Mouse (Mus musculus): ENCODE results near the gene Dpp9. TPM values are rescaled to one million over a fixed set of nuclear protein-coding genes. Genes with fewer than 3 reads are reported as not detected.
A peak's percentile ranks its signal among the peaks of the same experiment; 100 is the strongest.
"Not testable (repeated sequence)": the region's sequence is repeated elsewhere in the genome, so short reads cannot be mapped to it uniquely, and the experiment has no call there.

Gene Dpp9
- 25.7 and 26.3 TPM in 2 replicates for polyA plus RNA-seq (2015; fragmentation: Nextera tagmentation; extraction: Ambion mirVana)

DNA sequence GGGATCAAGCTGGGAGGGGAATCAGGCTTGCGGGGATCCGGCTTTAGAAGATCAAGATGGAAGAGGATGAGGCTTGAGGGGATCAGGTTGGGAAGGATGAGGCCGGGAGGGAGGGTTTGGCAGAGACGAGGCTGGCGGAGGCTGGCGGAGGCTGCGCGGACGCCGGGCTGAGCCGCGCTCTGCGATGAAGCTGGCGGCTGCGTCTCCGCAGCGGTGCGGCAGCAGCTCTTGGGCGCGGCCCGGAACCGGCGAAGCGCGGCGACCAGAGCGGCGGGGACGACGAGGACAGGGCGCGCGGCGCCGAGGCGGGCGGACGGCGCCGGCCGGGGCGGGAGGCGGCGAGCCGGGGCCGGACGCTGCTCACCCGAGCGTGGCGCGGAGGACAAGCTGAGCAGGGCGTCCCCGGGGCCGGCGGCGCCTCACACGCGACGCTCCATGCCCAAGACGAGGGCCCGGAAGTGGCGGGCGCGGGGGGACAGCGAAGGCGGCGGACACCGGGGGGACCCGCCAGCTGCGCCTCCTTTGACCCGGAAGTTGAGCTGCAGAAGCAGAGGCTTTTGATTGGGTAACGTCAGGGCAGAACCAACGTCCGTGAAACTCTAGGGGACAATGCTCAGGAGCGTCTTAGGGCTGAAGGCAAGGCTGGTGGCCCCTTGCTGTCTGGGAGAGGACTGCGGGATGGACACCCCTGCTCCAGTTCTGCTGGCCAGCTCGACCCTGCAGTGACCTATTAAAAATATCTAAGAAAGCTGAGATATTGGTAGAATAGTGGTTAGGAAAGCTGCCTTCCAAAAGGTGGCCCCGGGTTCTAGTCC is at the start of gene Dpp9:
Dpp9 (minus strand) TSS at position 529 of the 815 bp plus-strand sequence.
- peak within 1 kb of the TSS; percentile 90 for H3K9ac ChIP-seq
- H3K4me3 ChIP-seq, result peak within 1 kb of the TSS; percentile 84
- peaks cover 4% of the 10 kb centered on the region; the same call in 1 of the 2 replicates for H3K36me3 ChIP-seq
- peak within 1 kb of the TSS; percentile 95 for H3K27ac ChIP-seq (replicated peaks)
- WGBS, result under 1% methylated on average over 76 of the region's 78 CpGs
- peak; percentile 99 for ATAC-seq (ENCODE audit: low read depth)
- H3K4me1 ChIP-seq (replicated peaks), result peaks cover 39% of the 10 kb centered on the region
- no peaks in the 10 kb centered on the region for H3K27me3 ChIP-seq
- no peaks in the 10 kb centered on the region for H3K9me3 ChIP-seq
- H3K4me2 ChIP-seq, result peak within 1 kb of the TSS; percentile 91

DNA sequence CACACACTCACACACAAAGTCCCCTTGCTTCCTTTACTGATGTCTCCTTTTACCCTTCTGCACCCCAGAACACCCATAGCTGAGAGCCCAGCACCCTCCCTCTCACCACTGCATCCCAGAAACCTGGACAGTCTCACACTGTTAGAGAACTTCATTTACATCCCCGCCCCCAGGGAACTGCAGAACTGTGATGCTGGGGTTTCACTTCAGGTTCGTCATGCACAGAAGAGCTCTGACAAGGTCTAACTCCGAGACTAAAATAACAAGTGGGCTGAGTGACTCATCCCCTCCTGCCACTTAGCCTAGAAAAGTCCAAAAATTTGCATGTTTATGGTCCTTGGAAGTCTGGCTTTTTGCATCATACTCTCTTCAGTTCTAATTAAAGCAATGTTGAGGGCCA is 47.6 kb upstream of the Dpp9 start:
- no peaks in the 10 kb centered on the region for H3K9me3 ChIP-seq
- H3K4me3 ChIP-seq, result no peak overlapping the region
- no peak overlapping the region for H3K27ac ChIP-seq (replicated peaks)
- no peaks in the 10 kb centered on the region for H3K27me3 ChIP-seq
- no peak for ATAC-seq (ENCODE audit: low read depth)
- H3K4me2 ChIP-seq, result no peak overlapping the region
- H3K36me3 ChIP-seq, result peaks cover 37% of the 10 kb centered on the region
- H3K4me1 ChIP-seq (replicated peaks), result peaks cover 27% of the 10 kb centered on the region
- H3K9ac ChIP-seq, result no peak overlapping the region
- 66% methylated on average over 3 of the region's 3 CpGs for WGBS

DNA sequence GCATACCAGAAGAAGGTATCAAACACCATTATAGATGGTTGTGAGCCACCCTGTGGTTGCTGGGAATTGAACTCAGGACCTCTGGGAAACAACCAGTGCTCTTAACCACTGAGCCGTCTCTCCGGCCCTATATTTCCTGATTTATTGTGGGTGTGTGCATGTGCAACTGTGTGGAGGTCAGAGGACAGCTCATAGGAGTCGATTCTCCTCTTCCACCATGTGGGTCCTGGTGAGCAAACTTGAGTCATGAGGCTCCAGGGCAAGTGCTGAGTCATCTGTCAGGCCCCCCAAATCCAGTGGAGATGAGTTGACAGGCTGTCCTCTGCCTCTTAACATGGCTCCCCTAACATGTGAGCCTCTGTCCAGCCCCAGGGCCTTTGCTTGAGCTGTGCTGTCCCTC is 47.2 kb upstream of the Dpp9 start:
- no peaks in the 10 kb centered on the region for H3K27me3 ChIP-seq
- H3K4me1 ChIP-seq (replicated peaks), result peaks cover 31% of the 10 kb centered on the region
- 88% methylated on average over 3 of the region's 3 CpGs for WGBS
- ATAC-seq (ENCODE audit: low read depth), result no peak
- H3K36me3 ChIP-seq, result peaks cover 41% of the 10 kb centered on the region
- H3K4me2 ChIP-seq, result no peak overlapping the region
- H3K9ac ChIP-seq, result no peak overlapping the region
- no peak overlapping the region for H3K4me3 ChIP-seq
- H3K9me3 ChIP-seq, result no peaks in the 10 kb centered on the region
- H3K27ac ChIP-seq (replicated peaks), result no peak overlapping the region

DNA sequence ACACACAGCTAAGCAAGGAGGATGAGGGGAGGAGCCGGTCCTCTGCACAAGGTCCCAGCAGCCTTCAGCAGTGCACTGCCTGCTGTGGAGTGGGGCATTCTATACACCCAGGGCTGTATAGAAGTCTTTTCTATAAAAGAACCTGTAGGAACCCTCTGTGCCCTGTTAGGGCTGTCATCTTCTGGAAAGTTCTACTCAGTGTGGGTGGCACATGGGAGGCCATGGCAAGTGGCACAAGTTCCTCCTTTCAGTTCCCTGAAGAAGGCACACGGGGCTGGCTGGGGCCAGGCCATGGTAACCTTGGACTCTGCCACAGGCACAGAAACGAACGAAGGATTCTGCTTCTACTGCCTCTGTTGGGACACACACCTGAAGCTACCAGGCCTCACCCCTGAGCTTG is 46.3 kb upstream of the Dpp9 start:
- 96% methylated on average over 4 of the region's 4 CpGs for WGBS
- ATAC-seq (ENCODE audit: low read depth), result no peak
- H3K4me2 ChIP-seq, result no peak overlapping the region

DNA sequence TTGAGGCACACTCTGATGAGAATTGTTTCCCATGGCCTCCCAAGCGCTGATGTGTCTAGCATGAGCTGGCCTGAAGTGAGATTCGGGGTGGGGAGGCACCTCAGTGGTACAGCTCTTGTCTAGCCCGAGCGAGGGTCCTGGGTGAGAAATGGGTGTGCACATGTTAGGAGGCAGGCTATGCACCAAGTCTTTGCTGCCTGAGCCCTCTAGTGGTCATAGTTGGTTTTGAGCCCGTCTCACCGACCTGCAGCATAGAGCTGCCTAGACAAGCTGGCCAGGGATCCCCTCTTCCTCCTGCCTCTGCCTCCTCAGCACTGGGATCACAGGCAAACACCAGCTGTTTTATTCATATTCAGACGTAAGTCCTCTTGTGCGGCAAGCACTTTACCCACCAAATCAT is 45.3 kb upstream of the Dpp9 start:
- Histone ChIP-seq H3K27me3 (no peaks in the 10 kb centered on the region), H3K4me2 (no peak overlapping the region), H3K9me3 (no peaks in the 10 kb centered on the region), H3K36me3 (peaks cover 59% of the 10 kb centered on the region), H3K4me3 (no peak overlapping the region; the same call in 1 of the 2 replicates), H3K27ac (replicated peaks) (no peak overlapping the region), H3K4me1 (replicated peaks) (peaks cover 42% of the 10 kb centered on the region), H3K9ac (no peak overlapping the region)
- WGBS, result 21% methylated on average over 8 of the region's 8 CpGs
- ATAC-seq (ENCODE audit: low read depth), result 0 out of 2 replicates have a peak, but pooled peaks have one; percentile 17

More for the DNA sequence above, 46.3 kb upstream of the Dpp9 start:
- Histone ChIP-seq H3K9ac (no peak overlapping the region), H3K27ac (replicated peaks) (no peak overlapping the region), H3K36me3 (peaks cover 49% of the 10 kb centered on the region), H3K27me3 (no peaks in the 10 kb centered on the region), H3K4me1 (replicated peaks) (peaks cover 39% of the 10 kb centered on the region), H3K4me3 (no peak overlapping the region), H3K9me3 (no peaks in the 10 kb centered on the region)

DNA sequence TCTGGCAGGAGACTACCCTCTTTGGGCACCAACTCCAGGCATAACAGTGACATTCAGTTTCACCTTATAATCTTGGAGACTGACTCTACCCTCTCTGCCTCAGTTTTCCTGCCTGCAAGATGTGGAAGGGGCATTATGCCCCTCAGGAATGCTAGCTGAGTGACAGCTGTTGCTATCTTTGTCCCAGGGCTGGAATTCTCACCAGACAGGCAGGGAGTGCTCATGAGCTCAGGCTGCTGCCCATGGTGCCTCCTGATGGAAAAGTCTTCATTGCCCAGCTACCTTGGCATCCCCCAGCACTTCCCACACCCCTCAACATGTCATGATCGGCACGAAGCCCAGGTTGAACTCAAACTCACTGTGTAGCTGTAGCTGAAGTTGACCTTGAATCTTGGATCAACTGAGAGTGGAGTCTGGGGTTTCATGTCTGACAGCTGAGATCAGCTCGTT is 44.0 kb upstream of the Dpp9 start:
- WGBS, result 87% methylated on average over 3 of the region's 3 CpGs
- H3K4me3 ChIP-seq, result no peak overlapping the region
- H3K9ac ChIP-seq, result 0 out of 2 replicates have a peak overlapping the region, but pooled peaks have one; percentile 17
- peaks cover 73% of the 10 kb centered on the region for H3K36me3 ChIP-seq
- no peak overlapping the region for H3K27ac ChIP-seq (replicated peaks)
- no peak for ATAC-seq (ENCODE audit: low read depth)
- no peaks in the 10 kb centered on the region for H3K9me3 ChIP-seq
- H3K4me1 ChIP-seq (replicated peaks), result peaks cover 56% of the 10 kb centered on the region
- H3K4me2 ChIP-seq, result no peak overlapping the region
- H3K27me3 ChIP-seq, result no peaks in the 10 kb centered on the region

DNA sequence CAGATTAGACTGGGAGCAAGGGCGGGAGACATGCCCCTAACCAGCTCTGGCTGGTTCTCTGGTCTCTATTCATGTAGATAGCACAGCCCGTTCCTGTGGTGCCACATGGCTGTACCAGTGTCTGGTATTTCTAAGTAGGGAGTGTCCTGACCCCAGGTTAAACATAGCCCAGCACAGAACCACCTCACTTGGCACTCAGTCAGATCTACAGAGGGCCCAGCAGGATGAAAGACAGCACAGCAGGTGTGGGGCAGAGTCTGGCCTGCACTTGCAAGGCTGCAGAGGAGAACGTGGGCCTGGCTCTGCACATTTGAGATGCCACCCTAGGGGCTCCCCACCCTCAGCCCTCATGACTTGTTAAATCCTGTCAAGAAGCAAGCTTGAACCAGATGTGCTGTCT is 42.5 kb upstream of the Dpp9 start:
- no peaks in the 10 kb centered on the region for H3K9me3 ChIP-seq
- H3K4me1 ChIP-seq (replicated peaks), result peaks cover 61% of the 10 kb centered on the region
- H3K9ac ChIP-seq, result 0 out of 2 replicates have a peak overlapping the region, but pooled peaks have one; percentile 12
- H3K4me2 ChIP-seq, result peak overlapping the region; percentile 4; the same call in 1 of the 2 replicates
- no peak overlapping the region for H3K27ac ChIP-seq (replicated peaks)
- 78% methylated on average over 3 of the region's 3 CpGs for WGBS
- H3K27me3 ChIP-seq, result no peaks in the 10 kb centered on the region
- H3K36me3 ChIP-seq, result peaks cover 71% of the 10 kb centered on the region
- no peak for ATAC-seq (ENCODE audit: low read depth)
- H3K4me3 ChIP-seq, result no peak overlapping the region

DNA sequence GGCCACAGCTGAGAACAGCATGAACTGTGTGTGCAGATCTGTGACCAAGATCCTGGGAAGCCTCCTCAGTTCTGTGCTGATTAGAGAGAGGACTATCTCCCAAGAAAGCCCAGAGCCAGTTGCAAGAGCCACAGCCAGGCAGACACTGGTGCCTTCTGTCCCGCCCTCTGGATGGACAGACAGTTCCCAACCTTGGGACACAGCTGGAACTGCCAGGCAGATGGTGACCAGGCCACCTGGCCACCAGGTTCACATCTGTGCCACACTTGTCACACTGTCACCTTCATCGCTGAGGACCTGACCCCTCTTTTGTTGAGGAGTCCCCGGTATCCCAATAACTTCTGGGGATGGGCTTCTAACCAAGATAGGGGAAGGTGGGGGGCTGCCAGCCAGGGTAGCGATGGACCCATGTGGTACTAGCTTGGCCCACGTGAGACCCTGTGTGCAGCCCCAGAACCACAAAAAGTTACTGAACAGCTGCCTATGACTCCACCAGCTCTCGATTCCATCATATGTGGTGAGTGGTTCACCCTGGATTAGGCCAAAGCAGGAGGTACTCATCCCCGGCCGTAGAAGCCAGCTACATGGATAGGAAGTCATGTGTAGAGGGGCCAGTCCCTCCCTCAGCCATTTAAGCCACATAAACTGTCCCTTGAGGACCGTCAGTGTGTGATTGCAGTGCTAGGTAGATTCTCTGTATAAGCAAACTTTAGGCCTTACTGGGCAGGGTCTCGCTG is 40.8 kb upstream of the Dpp9 start:
- 90% methylated on average over 10 of the region's 10 CpGs for WGBS
- no peaks in the 10 kb centered on the region for H3K9me3 ChIP-seq
- H3K4me1 ChIP-seq (replicated peaks), result peaks cover 72% of the 10 kb centered on the region
- H3K36me3 ChIP-seq, result peaks cover 59% of the 10 kb centered on the region
- peak overlapping the region; percentile 99 for H3K4me2 ChIP-seq
- peak overlapping the region; percentile 52; the same call in 1 of the 2 replicates for H3K9ac ChIP-seq
- H3K27ac ChIP-seq (replicated peaks), result no peak overlapping the region
- H3K27me3 ChIP-seq, result no peaks in the 10 kb centered on the region
- no peak for ATAC-seq (ENCODE audit: low read depth)
- H3K4me3 ChIP-seq, result 0 out of 2 replicates have a peak overlapping the region, but pooled peaks have one; percentile 67

DNA sequence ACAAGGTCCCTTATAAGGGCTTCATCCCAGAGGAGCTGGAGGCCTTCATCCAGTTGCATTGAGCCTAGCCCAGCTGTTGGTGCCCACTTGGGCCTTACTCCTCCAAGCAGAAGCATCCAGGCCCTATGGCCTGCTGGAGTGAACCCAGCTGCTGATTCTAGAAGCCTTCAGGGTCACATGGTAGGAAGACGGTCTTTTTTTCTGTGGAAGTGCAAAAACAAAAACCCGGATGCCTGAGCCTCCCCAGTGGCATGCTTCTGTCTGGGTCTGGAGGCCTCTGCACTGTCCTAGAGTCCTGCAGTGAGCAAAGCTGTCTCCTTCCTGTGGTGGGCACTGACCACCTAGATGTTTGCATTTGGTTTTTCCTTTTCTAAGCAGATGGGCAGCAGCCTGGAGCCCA is 40.1 kb upstream of the Dpp9 start:
- Histone ChIP-seq H3K4me2 (peak overlapping the region; percentile 99), H3K9ac (peak overlapping the region; percentile 47; the same call in 1 of the 2 replicates), H3K4me3 (0 out of 2 replicates have a peak overlapping the region, but pooled peaks have one; percentile 67), H3K4me1 (replicated peaks) (peaks cover 72% of the 10 kb centered on the region), H3K36me3 (peaks cover 59% of the 10 kb centered on the region)
- not testable (repeated sequence) for ATAC-seq (ENCODE audit: low read depth); H3K27me3 ChIP-seq; H3K9me3 ChIP-seq; H3K27ac ChIP-seq (replicated peaks)
- WGBS, result 78% methylated on average over 2 of the region's 2 CpGs

DNA sequence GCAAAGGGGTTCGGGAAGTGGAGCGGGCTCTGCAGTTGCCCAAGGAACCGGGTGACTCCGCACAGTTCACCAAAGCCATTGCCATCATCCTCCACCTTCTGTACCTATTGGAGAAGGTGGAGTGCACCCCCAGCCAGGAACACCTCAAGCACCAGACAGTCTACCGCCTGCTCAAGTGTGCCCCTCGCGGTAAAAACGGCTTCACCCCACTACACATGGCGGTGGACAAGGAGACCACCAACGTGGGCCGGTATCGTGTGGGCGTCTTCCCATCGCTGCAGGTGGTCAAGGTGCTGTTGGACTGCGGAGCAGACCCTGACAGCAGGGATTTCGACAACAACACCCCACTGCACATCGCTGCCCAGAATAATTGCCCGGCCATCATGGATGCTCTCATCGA is 39.6 kb upstream of the Dpp9 start:
- 96% methylated on average over 19 of the region's 19 CpGs for WGBS
- ATAC-seq (ENCODE audit: low read depth); H3K9me3 ChIP-seq; H3K27ac ChIP-seq (replicated peaks); H3K27me3 ChIP-seq; H3K9ac ChIP-seq: not testable (repeated sequence)
- H3K4me3 ChIP-seq, result peak overlapping the region; percentile 67; the same call in 1 of the 2 replicates
- H3K4me2 ChIP-seq, result peak overlapping the region; percentile 99
- peaks cover 72% of the 10 kb centered on the region for H3K4me1 ChIP-seq (replicated peaks)
- peaks cover 57% of the 10 kb centered on the region for H3K36me3 ChIP-seq

DNA sequence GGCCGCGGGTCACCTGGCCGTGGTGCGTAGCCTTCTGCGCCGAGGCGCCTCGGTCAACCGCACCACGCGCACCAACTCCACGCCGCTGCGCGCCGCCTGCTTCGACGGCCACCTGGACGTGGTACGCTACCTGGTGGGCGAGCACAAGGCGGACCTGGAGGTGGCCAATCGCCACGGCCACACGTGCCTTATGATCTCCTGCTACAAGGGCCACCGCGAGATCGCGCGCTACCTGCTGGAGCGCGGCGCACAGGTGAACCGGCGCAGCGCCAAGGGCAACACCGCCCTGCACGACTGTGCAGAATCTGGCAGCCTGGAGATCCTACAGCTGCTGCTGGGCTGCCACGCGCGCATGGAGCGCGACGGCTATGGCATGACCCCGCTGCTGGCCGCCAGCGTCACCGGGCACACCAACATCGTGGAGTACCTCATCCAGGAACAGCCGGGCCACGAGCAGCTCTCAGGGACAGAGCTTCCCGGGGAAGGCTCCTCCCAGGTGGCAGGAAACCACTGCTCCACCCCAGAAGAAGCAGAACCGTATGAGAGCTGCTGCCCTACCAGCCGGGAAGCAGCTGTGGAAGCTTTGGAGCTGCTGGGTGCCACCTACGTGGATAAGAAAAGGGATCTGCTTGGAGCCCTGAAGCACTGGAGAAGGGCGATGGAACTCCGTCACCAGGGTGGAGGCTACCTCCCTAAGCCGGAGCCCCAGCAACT is 38.6 kb upstream of the Dpp9 start:
- peaks cover 63% of the 10 kb centered on the region for H3K4me1 ChIP-seq (replicated peaks)
- no peak for ATAC-seq (ENCODE audit: low read depth)
- H3K4me2 ChIP-seq, result peak overlapping the region; percentile 99
- H3K27ac ChIP-seq (replicated peaks), result peak overlapping the region; percentile 87
- 13% methylated on average over 48 of the region's 58 CpGs for WGBS
- no peaks in the 10 kb centered on the region for H3K9me3 ChIP-seq
- H3K27me3 ChIP-seq, result no peaks in the 10 kb centered on the region
- H3K36me3 ChIP-seq, result peaks cover 48% of the 10 kb centered on the region
- H3K9ac ChIP-seq, result peak overlapping the region; percentile 81
- peak overlapping the region; percentile 67 for H3K4me3 ChIP-seq

All from neural tube, embryonic 13.5 days (tissue).